Mouse (Mus musculus): ENCODE data around the gene Bst2. TPM values are rescaled to one million over a fixed set of nuclear protein-coding genes. Genes with fewer than 3 reads are reported as not detected.
A peak's percentile ranks its signal among the peaks of the same experiment; 100 is the strongest.
"Not testable (repeated sequence)": the region's sequence is repeated elsewhere in the genome, so short reads cannot be mapped to it uniquely, and the experiment has no call there.

Bst2 gene
- polyA plus RNA-seq, 1 experiment from 2014 or later: 5.4 TPM

- no peak overlapping the region for H3K4me2 ChIP-seq (replicated peaks)
- ATAC-seq (ENCODE audit: low FRiP score) (no peak), DNase-seq (ENCODE audit: low spot score) (no peak)
- no peaks in the 10 kb centered on the region for H3K9me3 ChIP-seq (ENCODE audit: control insufficient read depth, low read length)
- no peak overlapping the region for H3K4me3 ChIP-seq (replicated peaks; ENCODE audit: low read length)
- H3K9ac ChIP-seq: no peak overlapping the region
- H3K27ac ChIP-seq: no peak overlapping the region
- H3K36me3 ChIP-seq (replicated peaks; ENCODE audit: control insufficient read depth, insufficient read depth): no peaks in the 10 kb centered on the region
- H3K27me3 ChIP-seq (ENCODE audit: control insufficient read depth, insufficient read depth, low read length): peaks cover 36% of the 10 kb centered on the region
- no peaks in the 10 kb centered on the region for H3K4me1 ChIP-seq (replicated peaks; ENCODE audit: control insufficient read depth, insufficient read depth, low read length)
- 49% methylated on average over 3 of the region's 3 CpGs for WGBS
Measured at GRCm38 (mm10) chr8:71527162-71527870, 9.9 kb downstream of the Bst2 start.

- Histone ChIP-seq H3K4me2 (replicated peaks) (no peak overlapping the region), H3K9me3 (ENCODE audit: control insufficient read depth, low read length) (no peaks in the 10 kb centered on the region), H3K27ac (no peak overlapping the region), H3K27me3 (ENCODE audit: control insufficient read depth, insufficient read depth, low read length) (peaks cover 36% of the 10 kb centered on the region), H3K9ac (no peak overlapping the region), H3K4me1 (replicated peaks; ENCODE audit: control insufficient read depth, insufficient read depth, low read length) (no peaks in the 10 kb centered on the region), H3K36me3 (replicated peaks; ENCODE audit: control insufficient read depth, insufficient read depth) (no peaks in the 10 kb centered on the region), H3K4me3 (replicated peaks; ENCODE audit: low read length) (no peak overlapping the region)
- DNase-seq (ENCODE audit: low spot score) (no peak), ATAC-seq (ENCODE audit: low FRiP score) (no peak)
- WGBS: 4% methylated on average over 6 of the region's 6 CpGs
Measured at GRCm38 (mm10) chr8:71526272-71526671, 11.0 kb downstream of the Bst2 start.

GRCm38 (mm10) chr8:71525226-71526050 is 11.8 kb downstream of the Bst2 start, which contains the start of gene Ccdc194:
Gene Ccdc194 (minus strand): TSS chr8:71525711.
- Histone ChIP-seq H3K4me1 (replicated peaks; ENCODE audit: control insufficient read depth, insufficient read depth, low read length) (no peaks in the 10 kb centered on the region), H3K36me3 (replicated peaks; ENCODE audit: control insufficient read depth, insufficient read depth) (no peaks in the 10 kb centered on the region), H3K4me2 (replicated peaks) (0 out of 2 replicates have a peak within 1 kb of the TSS, but pooled peaks have one; percentile 5), H3K4me3 (replicated peaks; ENCODE audit: low read length) (no peak within 1 kb of the TSS), H3K9ac (no peak within 1 kb of the TSS), H3K9me3 (ENCODE audit: control insufficient read depth, low read length) (no peaks in the 10 kb centered on the region), H3K27ac (no peak within 1 kb of the TSS), H3K27me3 (ENCODE audit: control insufficient read depth, insufficient read depth, low read length) (peaks cover 40% of the 10 kb centered on the region)
- WGBS: 7% methylated on average over 46 of the region's 46 CpGs
- DNase-seq (ENCODE audit: low spot score) (no peak), ATAC-seq (ENCODE audit: low FRiP score) (no peak)

GRCm38 (mm10) chr8:71521634-71522033 is 15.6 kb downstream of the Bst2 start:
- Histone ChIP-seq H3K9me3 (ENCODE audit: control insufficient read depth, low read length) (no peaks in the 10 kb centered on the region), H3K4me2 (replicated peaks) (0 out of 2 replicates have a peak overlapping the region, but pooled peaks have one; percentile 15), H3K4me1 (replicated peaks; ENCODE audit: control insufficient read depth, insufficient read depth, low read length) (no peaks in the 10 kb centered on the region), H3K27me3 (ENCODE audit: control insufficient read depth, insufficient read depth, low read length) (peaks cover 34% of the 10 kb centered on the region), H3K36me3 (replicated peaks; ENCODE audit: control insufficient read depth, insufficient read depth) (no peaks in the 10 kb centered on the region), H3K27ac (no peak overlapping the region), H3K9ac (no peak overlapping the region), H3K4me3 (replicated peaks; ENCODE audit: low read length) (no peak overlapping the region)
- ATAC-seq (ENCODE audit: low FRiP score): peak; percentile 83
- WGBS: 3% methylated on average over 17 of the region's 17 CpGs
- DNase-seq (ENCODE audit: low spot score): peak; percentile 90

GRCm38 (mm10) chr8:71519037-71519825 is 18.0 kb downstream of the Bst2 start:
- not testable (repeated sequence) for H3K4me3 ChIP-seq (replicated peaks; ENCODE audit: low read length); H3K27ac ChIP-seq; H3K4me1 ChIP-seq (replicated peaks; ENCODE audit: control insufficient read depth, insufficient read depth, low read length); H3K9me3 ChIP-seq (ENCODE audit: control insufficient read depth, low read length); ATAC-seq (ENCODE audit: low FRiP score); H3K9ac ChIP-seq; H3K36me3 ChIP-seq (replicated peaks; ENCODE audit: control insufficient read depth, insufficient read depth); H3K4me2 ChIP-seq (replicated peaks)
- peak; percentile 79 for DNase-seq (ENCODE audit: low spot score)
- H3K27me3 ChIP-seq (ENCODE audit: control insufficient read depth, insufficient read depth, low read length): peaks cover 11% of the 10 kb centered on the region; the same call in 1 of the 2 replicates
- 41% methylated on average over 9 of the region's 10 CpGs for WGBS

GRCm38 (mm10) chr8:71516786-71517185 is 20.5 kb downstream of the Bst2 start:
- ATAC-seq (ENCODE audit: low FRiP score): no peak

GRCm38 (mm10) chr8:71515043-71515442 is 22.2 kb downstream of the Bst2 start:
- H3K4me1 ChIP-seq (replicated peaks; ENCODE audit: control insufficient read depth, insufficient read depth, low read length): no peaks in the 10 kb centered on the region
- DNase-seq (ENCODE audit: low spot score): no peak
- H3K27me3 ChIP-seq (ENCODE audit: control insufficient read depth, insufficient read depth, low read length): 0 out of 2 replicates have a peak, but pooled peaks cover 2% of the 10 kb centered on the region
- H3K36me3 ChIP-seq (replicated peaks; ENCODE audit: control insufficient read depth, insufficient read depth): no peaks in the 10 kb centered on the region
- 70% methylated on average over 5 of the region's 5 CpGs for WGBS
- H3K9me3 ChIP-seq (ENCODE audit: control insufficient read depth, low read length): no peaks in the 10 kb centered on the region
- no peak overlapping the region for H3K9ac ChIP-seq
- H3K4me3 ChIP-seq (replicated peaks; ENCODE audit: low read length): no peak overlapping the region
- H3K4me2 ChIP-seq (replicated peaks): no peak overlapping the region
- no peak overlapping the region for H3K27ac ChIP-seq
- ATAC-seq (ENCODE audit: low FRiP score): no peak

More at GRCm38 (mm10) chr8:71516786-71517185, 20.5 kb downstream of the Bst2 start:
- DNase-seq (ENCODE audit: low spot score): no peak
- H3K4me1 ChIP-seq (replicated peaks; ENCODE audit: control insufficient read depth, insufficient read depth, low read length): no peaks in the 10 kb centered on the region
- 0 out of 2 replicates have a peak, but pooled peaks cover 4% of the 10 kb centered on the region for H3K27me3 ChIP-seq (ENCODE audit: control insufficient read depth, insufficient read depth, low read length)
- no peaks in the 10 kb centered on the region for H3K36me3 ChIP-seq (replicated peaks; ENCODE audit: control insufficient read depth, insufficient read depth)
- H3K9ac ChIP-seq: no peak overlapping the region
- no peak overlapping the region for H3K27ac ChIP-seq
- no peak overlapping the region for H3K4me2 ChIP-seq (replicated peaks)
- H3K4me3 ChIP-seq (replicated peaks; ENCODE audit: low read length): no peak overlapping the region
- H3K9me3 ChIP-seq (ENCODE audit: control insufficient read depth, low read length): no peaks in the 10 kb centered on the region
- WGBS: 10% methylated on average over 6 of the region's 6 CpGs

GRCm38 (mm10) chr8:71513018-71513754 is 24.1 kb downstream of the Bst2 start:
- no peak for ATAC-seq (ENCODE audit: low FRiP score)
- H3K27ac ChIP-seq: no peak overlapping the region
- peaks cover 17% of the 10 kb centered on the region for H3K27me3 ChIP-seq (ENCODE audit: control insufficient read depth, insufficient read depth, low read length)
- no peaks in the 10 kb centered on the region for H3K9me3 ChIP-seq (ENCODE audit: control insufficient read depth, low read length)
- no peaks in the 10 kb centered on the region for H3K36me3 ChIP-seq (replicated peaks; ENCODE audit: control insufficient read depth, insufficient read depth)
- H3K4me3 ChIP-seq (replicated peaks; ENCODE audit: low read length): no peak overlapping the region
- DNase-seq (ENCODE audit: low spot score): no peak
- no peak overlapping the region for H3K4me2 ChIP-seq (replicated peaks)
- WGBS: 74% methylated on average over 15 of the region's 15 CpGs
- H3K9ac ChIP-seq: no peak overlapping the region
- H3K4me1 ChIP-seq (replicated peaks; ENCODE audit: control insufficient read depth, insufficient read depth, low read length): 0 out of 2 replicates have a peak, but pooled peaks cover under 1% of the 10 kb centered on the region
